Mouse (Mus musculus) erythroblast, embryonic 14.5 days (primary cell): ENCODE measurements around the gene Dnm1. TPM values are rescaled to one million over a fixed set of nuclear protein-coding genes. Genes with fewer than 3 reads are reported as not detected.

ENCODE experiments used
- H3K27me3 ChIP-seq: 2 replicates; pipeline ENCODE4 v1.6.1; 2012; ENCODE audit warnings: inconsistent platforms; ENCODE audit not compliant: control insufficient read depth
- H3K36me3 ChIP-seq: 2 replicates; pipeline ENCODE4 v1.6.1; 2012; ENCODE audit warnings: mild to moderate bottlenecking, inconsistent platforms; ENCODE audit not compliant: control insufficient read depth
- H3K4me1 ChIP-seq: 2 replicates; pipeline ENCODE4 v1.6.1; 2012; ENCODE audit warnings: inconsistent platforms; ENCODE audit not compliant: control insufficient read depth
- H3K4me3 ChIP-seq: replicated peaks from 2 replicates; pipeline ENCODE3; 2012; ENCODE audit warnings: moderate library complexity, mild to moderate bottlenecking, inconsistent platforms
- H3K9me3 ChIP-seq: 2 replicates; pipeline ENCODE4 v1.6.1; 2012; ENCODE audit warnings: low read length, inconsistent platforms, mixed read lengths; ENCODE audit not compliant: control insufficient read depth
- GATA1 ChIP-seq: IDR thresholded peaks from 2 replicates; pipeline ENCODE4 v1.6.1; 2012; ENCODE audit warnings: low read length, inconsistent platforms, mixed read lengths
- TAL1 ChIP-seq: IDR thresholded peaks from 3 replicates; pipeline ENCODE4 v1.6.1; 2012; ENCODE audit warnings: low read length, inconsistent platforms, mixed read lengths
- polyA plus RNA-seq: library from polyadenylated mRNA; stranded (reverse); fragments of >175 nt; gene quantifications from 2 replicates; pipeline ENCODE4 v1.2.3, GENCODE M21; 2012

Dnm1 gene
- polyA plus RNA-seq, 1 experiment = 0.03 TPM

- Histone ChIP-seq H3K4me3 (no peak overlapping the region), H3K4me1 (no peaks in the 10 kb centered on the region), H3K36me3 (no peaks in the 10 kb centered on the region), H3K9me3 (no peaks in the 10 kb centered on the region), H3K27me3 (peaks cover 55% of the 10 kb centered on the region)
- TF ChIP-seq TAL1 (no peak), GATA1 (no peak)
These were observed 33.3 kb downstream of the Dnm1 start for GRCm38 (mm10) chr2:32319586-32320580.

DNA sequence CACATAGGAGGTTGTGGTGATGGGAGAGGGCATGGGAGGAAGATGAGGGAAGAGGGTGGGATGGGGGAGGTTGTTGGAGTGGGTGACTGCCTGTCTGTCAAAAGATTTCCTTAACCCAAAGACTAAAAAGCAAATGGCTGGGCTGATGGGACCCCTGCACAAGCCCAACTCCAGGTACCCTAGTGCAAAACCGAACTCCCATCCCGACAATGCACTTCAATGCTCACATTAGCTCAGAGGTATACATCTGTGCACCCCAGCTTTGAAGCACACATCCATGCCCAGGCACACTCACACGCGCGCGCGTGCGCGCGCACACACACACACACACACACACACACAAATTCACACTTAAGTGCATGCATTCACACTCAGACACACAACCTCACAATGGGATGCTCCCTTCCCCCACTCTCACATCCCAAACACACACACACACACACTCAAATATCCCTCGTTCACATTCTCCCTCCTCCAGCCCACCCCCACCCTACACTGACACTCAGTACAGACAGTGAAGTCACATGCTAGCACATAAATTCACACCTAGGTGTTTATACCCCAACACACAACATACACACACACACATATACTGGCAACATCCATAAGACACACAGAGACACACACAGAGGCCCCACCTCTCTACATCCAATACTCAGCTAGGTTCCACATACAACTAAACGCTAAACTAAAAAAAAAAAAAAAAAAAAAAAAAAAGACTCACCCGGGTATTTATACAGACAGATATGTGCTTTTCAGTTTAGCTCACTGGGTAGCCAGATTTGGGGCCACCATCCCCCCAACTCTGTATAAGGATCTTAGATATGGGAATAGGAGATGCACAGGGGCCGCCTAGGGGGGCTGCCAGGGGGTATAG lies 34.2 kb downstream of the Dnm1 start:
- no peaks in the 10 kb centered on the region for H3K4me1 ChIP-seq
- TF ChIP-seq TAL1 (no peak), GATA1 (no peak)
- H3K9me3 ChIP-seq = no peaks in the 10 kb centered on the region
- peaks cover 61% of the 10 kb centered on the region for H3K27me3 ChIP-seq
- no peak overlapping the region for H3K4me3 ChIP-seq
- H3K36me3 ChIP-seq = no peaks in the 10 kb centered on the region

DNA sequence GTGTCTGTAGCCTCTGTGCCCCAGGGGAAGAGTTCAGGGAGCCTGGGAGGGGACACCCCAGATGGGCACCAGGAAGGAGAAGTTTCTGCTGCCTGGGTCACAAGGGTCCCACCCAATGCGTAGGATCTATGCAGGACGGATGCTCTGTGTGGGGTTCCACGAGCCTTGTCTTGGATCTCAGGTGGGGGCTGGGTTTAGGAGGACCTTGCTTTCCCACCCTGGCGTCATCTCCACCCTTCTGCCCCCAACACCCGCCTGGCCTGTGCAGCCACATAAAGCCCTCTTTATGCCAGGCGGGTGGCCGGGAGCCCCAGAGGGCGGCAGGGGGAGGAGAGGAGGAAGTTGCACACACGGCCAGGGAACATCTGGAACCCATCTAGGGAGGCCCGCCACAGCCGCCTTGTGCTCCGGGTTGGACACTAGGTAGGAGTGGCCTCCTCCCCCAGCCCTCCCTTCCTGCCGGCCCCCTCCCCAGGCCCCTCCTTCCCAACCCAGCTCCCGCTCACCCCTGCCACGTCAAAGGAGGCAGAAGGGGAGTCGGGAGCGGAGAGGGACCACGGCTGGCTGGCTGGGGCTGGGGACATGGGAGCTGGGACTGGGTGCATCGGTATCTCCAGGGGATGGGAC lies 35.2 kb downstream of the Dnm1 start:
- Histone ChIP-seq H3K27me3 (peaks cover 70% of the 10 kb centered on the region), H3K4me3 (peak overlapping the region; percentile 12), H3K4me1 (no peaks in the 10 kb centered on the region), H3K36me3 (no peaks in the 10 kb centered on the region), H3K9me3 (no peaks in the 10 kb centered on the region)
- TF ChIP-seq TAL1 (no peak), GATA1 (no peak)

DNA sequence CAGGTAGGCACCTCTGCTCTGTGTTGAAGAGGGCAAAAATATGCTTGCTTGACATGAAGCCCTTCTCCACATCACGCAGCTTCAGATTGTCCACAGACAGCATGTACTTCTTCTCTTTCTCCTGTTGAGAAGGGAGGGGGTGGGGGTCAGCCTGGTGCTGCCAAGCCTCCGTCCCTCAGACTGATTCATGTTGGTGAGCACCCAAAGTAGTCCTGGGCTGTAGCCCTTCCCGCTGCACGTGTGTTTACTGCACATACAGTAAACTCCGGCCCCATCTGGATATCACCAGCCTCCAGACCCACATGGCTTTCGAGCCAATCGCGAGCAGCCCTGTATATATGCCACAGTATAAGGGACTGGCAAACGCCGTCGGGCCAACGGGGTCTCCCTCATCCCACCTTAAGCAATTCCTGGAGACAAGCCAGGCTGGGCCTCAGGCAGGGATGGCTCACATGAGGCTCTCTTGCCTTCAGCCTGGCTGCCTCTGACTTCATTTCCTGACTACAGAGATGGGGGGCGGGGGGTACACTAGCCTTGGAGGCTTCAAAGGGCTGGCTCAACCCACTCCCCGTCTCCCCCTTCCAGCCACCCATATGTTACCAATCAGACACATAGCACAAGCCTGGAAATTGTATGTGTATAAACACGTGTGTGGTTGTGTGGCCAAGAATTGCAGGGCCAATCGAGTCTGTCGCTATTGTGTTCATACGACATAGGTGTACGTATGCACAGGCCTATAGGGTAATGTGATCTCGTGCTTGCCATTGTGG lies 36.1 kb downstream of the Dnm1 start:
- no peaks in the 10 kb centered on the region for H3K9me3 ChIP-seq
- TF ChIP-seq GATA1 (no peak), TAL1 (no peak)
- H3K36me3 ChIP-seq = no peaks in the 10 kb centered on the region
- peaks cover 78% of the 10 kb centered on the region for H3K27me3 ChIP-seq
- no peak overlapping the region for H3K4me3 ChIP-seq
- H3K4me1 ChIP-seq = peaks cover 6% of the 10 kb centered on the region

GRCm38 (mm10) chr2:32315751-32316150 lies 37.4 kb downstream of the Dnm1 start:
- no peaks in the 10 kb centered on the region for H3K36me3 ChIP-seq
- TF ChIP-seq TAL1 (no peak), GATA1 (no peak)
- no peaks in the 10 kb centered on the region for H3K9me3 ChIP-seq
- peaks cover 14% of the 10 kb centered on the region for H3K4me1 ChIP-seq
- peaks cover 85% of the 10 kb centered on the region for H3K27me3 ChIP-seq
- H3K4me3 ChIP-seq = no peak overlapping the region

DNA sequence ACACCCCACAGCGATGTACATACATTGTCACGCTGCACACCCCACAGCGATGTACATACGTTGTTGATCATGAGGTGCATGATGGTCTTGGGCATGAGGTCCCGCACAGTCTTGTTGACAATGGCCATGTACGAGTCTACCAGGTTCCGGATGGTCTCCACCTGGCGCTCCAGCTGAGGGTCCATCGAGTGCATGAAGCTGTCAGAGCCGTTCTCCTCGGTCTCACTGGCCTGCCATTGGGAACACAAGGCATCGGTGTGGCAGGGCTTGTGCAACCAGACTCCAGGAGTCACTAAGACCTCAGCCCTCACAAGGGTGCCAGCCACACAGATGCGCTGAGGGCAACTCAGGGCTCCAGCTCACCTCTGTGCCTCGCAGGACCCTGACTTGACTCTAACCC lies 38.3 kb downstream of the Dnm1 start:
- Histone ChIP-seq H3K27me3 (peaks cover 83% of the 10 kb centered on the region), H3K9me3 (no peaks in the 10 kb centered on the region), H3K4me3 (no peak overlapping the region), H3K4me1 (peaks cover 14% of the 10 kb centered on the region), H3K36me3 (no peaks in the 10 kb centered on the region)
- TF ChIP-seq GATA1 (no peak), TAL1 (no peak)

DNA sequence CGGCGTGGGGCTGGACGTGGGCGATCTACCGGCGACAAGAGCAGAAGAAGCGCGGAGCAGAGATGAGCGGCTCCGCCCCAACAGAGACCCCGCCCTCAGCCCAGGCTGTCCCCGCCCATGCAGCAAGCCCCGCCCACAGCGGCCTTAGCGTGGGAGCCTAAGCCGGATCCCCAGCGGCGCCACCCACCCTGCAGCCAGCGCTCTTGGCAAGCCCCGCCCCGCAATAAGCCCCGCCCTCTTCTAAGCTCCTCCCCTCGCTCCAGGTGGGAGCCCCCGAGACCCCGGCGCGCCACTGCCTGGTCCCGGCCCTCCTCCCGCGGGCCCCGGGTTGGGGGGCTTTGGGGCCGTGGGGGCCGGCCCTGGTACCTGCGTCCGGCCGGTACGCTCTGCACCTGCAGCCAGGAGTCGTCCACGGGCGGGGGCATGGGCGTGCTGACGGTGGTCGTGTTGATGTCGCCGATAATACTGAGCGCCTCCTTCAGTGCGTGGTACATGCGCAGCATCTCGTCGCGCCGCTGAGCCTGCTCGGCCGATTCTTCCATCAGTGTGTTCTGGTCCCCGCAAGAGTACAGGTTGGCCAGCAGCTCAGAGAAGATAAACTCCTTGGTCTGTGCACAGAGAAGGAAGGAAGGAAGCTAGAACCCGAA lies 40.7 kb downstream of the Dnm1 start:
- TF ChIP-seq GATA1 (no peak), TAL1 (no peak)
- Histone ChIP-seq H3K4me1 (peaks cover 14% of the 10 kb centered on the region), H3K36me3 (peaks cover 17% of the 10 kb centered on the region), H3K4me3 (peak overlapping the region; percentile 40), H3K27me3 (peaks cover 61% of the 10 kb centered on the region), H3K9me3 (no peaks in the 10 kb centered on the region)
